Mouse (Mus musculus) layer of hippocampus, postnatal 36 days (tissue): ENCODE measurements around the gene Hipk2. TPM values are rescaled to one million over a fixed set of nuclear protein-coding genes. Genes with fewer than 3 reads are reported as not detected.

Source experiments
- DNase-seq, 2 experiments: peaks; one replicate each; pipeline ENCODE4 v3.0.0; 2022
- total RNA-seq, 2 experiments: library from RNA; stranded (reverse); gene quantifications; 2 replicates each; pipeline ENCODE4 v1.2.3; 2021

The Hipk2 gene
- total RNA-seq, 2 experiments from 2014 or later: 52.7 to 64.1 TPM

DNA sequence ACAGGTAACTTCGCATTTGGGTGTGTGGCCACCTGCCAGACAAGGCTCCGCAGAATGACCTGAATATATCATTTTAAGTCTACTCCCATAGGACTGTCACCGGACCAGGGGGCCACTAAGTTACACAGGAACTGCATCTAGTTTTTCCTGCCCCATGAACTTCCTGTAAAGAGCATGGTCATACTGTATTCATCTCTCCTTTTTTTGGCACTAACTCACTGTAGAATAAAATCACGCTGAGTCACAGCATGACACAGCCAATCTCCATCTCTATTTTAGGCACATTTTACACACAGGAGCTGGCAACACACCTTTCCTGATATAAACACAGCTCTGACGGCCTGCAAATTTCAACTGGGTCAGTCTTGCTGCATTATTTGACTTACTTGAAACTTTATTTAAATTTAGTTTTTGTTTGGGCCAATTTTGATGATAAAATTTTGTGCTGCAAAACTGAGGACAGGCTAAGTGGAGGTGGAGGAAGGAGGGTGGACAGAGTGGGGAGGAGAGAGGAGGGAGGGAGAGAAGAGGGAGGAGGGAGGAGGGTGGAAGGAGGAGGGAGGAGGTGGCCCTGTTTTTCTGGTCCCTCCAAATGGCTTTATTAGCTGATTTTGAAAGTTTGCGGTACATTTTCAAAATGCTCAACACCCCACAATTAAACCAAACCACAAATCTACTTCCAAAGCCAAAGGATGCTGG lies 88.0 kb downstream of the Hipk2 start:
- DNase-seq: no peak

DNA sequence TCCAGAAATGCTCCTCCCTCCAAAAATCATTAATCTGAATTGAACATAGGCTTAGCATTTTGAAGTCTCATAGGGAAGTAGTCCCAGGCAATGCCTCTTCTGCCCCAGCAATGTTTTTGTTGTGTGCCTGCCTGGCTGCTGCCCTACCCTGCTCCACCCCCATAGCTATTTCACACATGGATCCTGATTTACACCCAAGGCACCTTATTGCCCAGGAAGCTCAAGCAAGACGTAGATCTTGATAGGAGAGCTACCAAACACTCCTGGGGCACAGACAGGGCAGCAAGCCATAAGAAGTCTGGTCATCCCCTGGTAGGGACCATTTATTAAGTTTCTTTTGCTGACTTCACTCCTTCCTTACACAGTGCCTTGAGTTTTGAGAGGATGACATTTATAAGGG lies 88.8 kb downstream of the Hipk2 start:
- no peak for DNase-seq

DNA sequence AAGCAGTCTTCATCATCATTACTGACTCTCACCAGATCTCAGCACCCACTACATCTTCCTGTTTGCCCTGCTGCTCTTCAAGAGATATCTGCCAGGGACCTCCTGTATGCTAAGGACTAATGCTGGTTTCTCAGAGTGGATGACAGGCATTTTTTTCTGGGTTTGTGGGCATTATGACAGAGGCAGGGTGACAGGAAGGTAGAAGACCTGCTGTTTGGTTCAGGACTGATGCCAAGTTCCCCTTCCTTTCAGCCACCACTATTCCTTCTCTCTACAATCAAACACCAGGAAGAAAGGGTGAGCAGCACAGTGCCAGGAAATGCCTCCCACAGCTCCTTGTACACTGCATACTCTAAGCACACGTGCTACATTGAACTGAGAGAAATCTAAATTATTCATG lies 90.2 kb downstream of the Hipk2 start:
- DNase-seq: no peak

DNA sequence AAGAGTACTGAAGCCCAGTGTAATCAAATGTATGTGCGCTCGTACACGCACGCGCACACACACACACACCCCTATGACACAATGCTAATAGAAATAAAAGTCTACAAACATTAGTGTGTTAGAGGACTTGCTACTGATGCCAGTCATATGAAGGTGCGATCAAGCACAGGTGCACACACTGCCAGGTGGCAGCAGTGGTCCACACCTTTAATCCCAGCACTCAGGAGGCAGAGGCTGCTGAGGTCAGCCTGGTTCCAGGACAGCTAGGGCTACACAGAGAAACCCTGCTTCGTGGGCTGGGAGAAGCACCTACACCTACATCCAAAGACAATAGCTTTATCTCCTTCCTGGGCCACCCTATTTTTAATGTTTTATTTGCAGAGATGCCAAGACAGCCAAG lies 96.6 kb downstream of the Hipk2 start:
- DNase-seq: no peak

DNA sequence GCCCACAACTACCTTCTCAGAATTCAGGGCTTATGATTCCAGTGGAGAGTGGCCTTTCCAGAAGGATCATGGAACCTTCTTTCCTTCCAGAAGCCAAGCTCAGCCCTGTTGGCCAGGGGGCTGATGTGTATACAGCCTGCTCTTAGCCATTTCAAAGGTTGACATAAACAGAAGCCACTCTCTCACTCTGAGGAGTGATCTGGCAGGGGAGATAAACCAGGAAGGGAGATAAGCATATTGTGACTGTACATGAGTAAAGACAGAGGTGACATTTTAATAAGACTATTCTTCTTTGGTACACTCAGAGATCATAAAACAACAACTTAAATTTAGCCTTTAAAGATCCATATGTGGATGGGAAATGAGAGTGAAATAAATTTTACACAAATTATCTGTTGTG lies 97.1 kb downstream of the Hipk2 start:
- no peak for DNase-seq

DNA sequence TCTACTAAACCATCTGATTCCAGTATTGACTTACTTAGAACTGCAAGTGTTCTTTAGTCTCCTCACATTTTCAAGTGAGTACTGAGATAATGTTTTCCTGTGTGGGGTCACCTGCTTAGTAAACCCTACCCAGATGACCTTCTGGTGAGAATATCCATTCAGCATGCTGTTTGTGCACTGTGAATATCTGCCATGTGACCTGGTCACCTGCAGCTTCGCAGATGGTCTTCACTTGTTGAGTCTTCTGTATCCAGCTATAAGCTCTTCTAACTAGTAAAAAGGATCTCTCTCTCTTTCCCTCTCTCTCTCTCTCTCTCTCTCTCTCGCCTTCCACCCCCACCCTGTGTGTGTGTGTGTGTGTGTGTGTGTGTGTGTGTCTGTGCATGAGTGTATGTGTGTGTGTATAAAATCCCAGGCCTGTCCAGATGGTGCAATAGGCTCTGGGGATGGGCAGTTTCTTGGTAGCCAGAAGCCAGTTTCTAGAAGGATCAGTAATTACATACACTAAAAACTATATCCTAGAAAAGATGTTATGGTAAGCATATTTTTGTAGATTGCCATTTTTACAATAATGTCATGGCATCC lies 99.9 kb downstream of the Hipk2 start:
- no peak for DNase-seq

DNA sequence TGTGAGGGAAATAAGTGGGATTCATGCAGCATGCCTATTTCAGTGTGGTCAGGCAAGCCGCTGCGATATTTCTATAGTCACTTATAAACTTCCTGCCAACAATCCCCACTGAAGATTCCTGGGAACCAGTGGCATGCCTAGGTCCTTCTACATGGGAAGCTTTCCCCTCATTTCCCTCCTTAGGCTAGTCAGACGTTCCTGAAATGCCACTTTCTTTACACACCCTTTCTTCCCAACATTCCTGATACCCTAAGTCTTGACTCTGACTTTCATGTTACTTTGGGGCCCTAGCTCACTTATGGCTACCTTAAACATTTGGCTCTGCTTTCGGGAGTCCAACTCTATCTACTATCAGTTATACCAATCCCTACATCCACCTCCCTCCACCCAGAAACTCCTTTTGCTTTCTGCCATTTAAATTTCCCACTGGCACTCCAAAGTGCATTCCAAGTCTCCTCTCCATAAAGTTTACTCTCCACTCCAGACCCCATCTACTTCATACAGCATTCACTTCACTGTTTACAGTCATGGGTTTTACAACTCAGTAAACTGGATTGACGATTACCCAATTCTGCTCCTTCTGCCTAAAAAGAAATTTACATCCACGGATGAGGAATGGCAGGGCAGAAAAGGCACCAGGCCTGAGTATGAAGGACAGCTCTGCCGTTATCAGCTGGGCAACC lies 103.0 kb downstream of the Hipk2 start:
- no peak for DNase-seq

DNA sequence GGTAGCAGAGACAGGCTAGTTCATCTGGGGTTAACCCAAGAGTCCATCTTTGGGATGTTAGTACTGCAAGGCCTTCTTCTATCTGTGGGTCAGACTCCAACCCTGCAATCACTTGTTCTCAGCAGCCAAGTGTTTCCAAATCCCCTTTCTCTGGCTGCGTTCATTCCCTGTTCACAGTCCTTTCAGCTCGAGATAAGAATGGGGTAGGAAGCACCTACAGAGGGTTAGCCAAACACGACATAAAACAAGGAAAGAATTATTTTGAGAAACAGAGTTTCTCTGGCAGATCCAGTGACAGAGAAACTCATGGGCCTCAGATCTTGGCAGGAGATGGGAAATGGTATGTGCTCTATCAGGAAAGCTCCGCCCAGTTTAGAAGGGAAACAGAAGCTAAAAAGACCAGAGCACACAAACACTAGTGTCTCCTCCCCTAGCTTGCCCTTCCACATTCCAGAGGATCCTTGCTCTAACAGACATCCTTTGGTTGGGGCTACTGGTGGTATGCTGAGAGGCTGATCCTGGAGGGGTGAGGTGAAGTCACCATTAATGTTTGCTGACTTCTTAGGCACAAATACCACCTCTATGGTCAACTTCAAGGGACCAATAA lies 104.8 kb downstream of the Hipk2 start:
- DNase-seq: no peak

DNA sequence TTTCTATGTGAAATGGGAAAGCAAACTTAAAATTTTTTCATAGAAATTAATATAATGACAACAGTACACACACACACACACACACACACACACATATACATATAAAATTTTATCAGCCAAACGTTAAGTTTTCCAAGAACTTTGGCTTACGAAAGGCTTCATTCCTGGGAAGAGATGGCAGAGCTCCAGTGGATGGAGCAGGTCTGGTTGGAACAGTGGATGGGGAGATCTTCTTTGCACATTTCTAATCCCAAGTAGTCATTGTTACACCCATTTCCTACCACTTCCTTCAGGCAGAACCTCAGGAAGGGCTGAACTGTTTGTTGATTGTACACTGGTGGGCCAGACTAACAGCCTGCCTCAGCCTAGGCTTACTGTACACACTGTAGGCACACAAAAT lies 106.3 kb downstream of the Hipk2 start:
- no peak for DNase-seq

DNA sequence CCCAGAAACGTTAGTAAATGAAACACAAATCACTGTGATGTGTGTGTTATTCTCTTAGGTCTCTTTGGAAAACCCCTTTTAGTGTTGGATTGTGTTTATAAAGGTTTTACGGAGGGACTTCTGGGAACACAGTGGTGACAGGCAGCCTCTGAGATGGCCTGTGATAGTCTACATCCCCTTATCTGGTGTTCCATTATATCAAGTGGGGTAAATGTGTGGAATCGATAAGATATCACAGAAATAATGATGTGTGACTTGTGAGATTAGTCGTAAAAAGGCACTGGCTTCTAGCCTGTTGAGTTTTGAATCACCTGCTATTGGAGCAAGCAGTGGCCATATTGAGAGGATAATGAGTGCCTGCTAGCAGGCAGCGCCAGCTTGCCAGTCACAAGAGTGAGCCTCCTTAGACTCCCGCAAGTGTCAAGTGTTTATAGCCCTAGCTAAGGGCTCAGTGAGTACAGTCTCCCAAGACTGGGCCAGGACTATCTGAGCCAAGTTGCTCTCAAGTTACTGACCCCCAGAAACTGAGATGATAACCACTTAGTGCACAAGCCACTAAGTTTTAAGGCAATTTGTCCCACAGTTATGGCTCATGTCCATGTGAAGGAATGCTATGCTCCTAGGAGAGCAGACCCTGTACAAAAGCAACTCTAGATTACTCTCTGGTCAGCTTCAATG lies 113.2 kb downstream of the Hipk2 start:
- no peak for DNase-seq

DNA sequence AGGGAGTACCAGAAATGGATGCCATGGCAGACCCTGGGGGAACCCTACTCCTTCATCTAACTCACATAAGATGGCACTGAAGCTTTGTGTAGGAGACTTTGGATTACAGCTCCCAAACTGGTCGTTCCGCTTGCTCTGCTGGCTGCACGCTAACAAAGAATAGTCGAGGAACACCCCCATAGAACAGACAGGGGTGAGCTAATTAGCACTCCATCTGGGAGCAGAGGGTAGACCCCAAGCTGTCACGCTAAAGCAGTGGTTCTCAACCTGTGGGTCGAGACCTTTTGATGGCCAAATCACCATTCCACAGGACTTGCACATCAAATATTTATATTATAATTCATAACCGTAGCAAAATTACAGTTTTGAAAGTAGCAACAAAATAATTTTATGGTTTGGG lies 114.0 kb downstream of the Hipk2 start:
- DNase-seq: no peak

DNA sequence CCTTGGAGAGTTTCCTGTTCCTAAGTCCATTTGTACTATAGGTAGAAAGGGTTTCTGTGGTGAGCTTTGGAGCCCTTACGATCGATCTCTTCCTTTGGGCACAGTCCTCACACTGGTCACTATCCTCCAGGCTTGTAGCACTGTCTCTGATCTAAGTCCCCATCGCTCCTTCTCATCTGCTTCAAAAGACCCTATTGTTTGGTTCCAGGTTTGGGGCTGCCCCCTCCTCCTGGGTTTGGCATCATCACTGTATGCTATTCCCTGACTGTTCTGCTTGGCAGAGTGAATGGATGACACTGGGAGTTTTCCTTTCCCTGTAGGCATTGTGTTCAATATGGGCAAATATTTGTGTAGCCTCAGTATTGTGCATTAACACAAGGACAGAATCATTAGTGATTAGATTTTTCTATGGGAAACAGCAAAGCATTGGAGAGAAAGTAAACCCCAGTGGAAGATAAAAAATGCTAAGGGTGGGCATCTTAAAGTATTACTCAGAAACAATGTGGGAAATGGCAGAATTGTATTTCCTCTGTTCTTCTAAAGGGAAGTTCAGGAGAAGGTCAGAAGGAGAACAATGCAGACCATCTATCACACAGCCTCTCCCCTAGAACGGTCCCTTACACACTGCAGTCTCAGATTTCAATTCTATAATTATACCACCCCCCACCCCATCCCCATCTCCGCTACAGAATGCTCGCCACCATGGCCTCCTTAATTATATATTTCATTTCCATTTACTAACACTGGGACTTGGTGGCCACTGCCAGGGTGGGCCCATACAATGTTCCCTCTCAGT lies 114.9 kb downstream of the Hipk2 start:
- no peak for DNase-seq

DNA sequence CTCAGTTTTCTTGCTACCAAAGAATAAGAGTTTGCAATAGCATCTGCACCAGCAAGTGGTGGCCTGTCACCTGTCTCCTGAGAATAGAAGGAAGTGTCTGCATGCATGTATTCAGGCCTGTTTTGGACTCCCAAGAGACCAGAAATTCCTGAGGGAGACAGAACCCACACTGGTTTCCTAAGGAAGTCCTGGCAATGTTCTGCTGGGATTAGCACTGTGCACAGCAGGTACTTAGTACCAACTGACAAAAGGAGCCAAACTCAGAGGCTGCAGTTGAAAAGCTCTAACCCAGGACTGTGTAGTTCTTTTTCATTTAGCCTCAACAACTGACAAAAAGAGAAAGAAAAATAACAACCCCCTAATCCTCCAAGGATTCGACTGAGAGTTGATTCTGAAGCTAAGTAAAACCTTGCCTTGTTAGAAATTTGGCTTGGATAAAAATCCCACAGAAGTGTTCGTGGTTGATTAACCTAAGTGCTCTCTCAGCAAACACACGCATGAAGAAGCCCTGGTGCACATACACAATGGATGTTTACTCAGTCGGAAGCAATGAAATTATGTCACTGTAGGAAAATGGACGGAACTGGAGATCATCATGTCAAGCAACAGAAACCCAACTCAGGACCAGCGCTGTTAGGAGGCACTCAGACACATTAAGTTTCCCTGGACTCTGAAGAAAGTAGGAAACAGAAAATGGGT lies 115.9 kb downstream of the Hipk2 start:
- DNase-seq: no peak

DNA sequence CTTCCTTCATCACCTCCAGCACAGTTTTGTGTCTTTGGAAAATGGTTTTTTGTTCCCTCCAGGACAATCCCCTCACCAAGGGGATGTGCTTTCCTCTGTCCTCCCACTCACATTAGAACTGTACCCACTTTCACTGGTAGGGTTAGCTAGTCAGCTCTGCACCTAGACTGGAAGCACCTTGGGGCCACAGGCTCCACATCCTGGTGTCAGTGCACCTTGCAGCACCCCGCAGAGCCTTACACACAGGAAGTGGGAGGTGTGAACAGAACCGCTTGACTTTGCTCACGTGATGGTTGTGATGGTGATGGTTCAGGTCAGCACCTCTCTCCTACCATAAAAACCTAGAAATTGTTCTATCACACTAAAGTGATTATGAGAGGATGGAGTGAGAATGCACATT lies 116.8 kb downstream of the Hipk2 start:
- DNase-seq: no peak

DNA sequence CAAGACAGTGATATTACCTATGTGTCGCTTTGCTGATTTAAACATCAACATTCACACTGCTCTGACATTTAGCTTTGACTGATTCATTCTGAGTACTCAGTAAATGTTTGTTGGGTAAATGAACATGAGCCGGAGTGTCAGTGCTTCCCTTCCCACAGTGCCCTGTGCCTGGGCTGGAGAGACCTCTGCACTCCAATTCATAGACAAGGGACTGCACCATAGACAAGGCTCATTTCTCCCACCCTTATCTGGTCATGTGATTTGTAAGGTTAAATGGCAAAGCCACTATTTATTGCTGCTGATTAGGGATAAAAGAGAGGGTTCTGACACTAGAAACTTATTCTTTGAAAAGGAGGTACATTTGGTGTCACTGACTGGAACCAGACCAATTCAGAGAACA lies 118.4 kb downstream of the Hipk2 start:
- DNase-seq: no peak

DNA sequence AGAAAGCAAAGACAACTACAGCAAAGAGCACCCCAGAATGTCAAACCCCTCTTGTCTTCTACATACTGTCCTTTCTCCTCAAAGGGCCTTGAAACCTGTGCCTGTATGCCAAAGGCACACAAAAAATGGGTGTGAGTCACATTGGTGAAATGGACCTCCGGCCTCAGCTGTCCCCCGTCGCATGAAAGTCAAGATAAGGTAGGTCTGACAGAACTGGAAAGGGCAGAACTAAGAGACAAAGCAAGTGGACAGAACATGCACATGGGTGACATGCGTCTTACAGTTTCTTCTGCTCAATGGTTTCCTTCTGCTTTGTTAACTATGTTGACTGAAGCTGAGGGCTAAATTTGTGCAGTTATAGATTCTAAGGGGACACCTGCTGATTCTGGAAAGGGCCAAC lies 119.0 kb downstream of the Hipk2 start:
- DNase-seq: no peak

DNA sequence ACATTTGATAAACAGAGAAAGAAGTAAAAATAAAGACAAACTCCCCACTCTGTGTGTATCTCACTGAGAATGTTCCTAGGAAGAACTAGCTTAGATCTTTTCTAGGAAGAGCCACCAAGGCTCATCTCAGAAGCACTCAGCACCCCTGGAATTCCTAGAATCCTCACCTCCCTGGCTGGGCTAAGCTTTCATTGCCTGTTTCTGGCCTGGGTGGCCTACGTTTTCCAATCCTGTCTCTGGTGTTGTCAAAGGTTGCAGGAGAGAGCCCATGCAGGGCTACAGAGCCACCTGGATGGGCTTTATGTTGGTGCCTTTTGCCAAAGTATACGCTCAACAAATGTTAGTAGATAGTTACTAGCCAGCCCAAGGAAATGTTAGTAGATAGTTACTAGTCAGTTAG lies 120.0 kb downstream of the Hipk2 start:
- no peak for DNase-seq

DNA sequence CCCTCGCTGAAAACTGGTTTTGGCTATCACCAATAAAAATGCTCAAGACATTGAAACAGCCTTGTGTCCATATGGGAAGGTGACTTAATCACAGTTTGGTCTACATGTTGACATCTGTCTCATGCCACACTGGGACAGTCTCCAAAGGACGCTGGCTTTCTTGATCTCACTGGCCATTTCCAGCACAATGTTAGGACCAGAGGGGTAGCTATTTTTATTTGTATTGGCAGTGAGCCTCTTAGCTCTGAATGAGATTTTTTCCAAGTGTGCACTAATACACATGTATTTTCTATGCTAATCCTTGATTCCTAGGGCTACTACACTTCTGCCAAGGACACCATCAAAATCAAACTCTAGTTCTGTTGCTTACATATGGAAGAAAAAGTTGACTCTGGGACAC lies 120.8 kb downstream of the Hipk2 start:
- DNase-seq: no peak

DNA sequence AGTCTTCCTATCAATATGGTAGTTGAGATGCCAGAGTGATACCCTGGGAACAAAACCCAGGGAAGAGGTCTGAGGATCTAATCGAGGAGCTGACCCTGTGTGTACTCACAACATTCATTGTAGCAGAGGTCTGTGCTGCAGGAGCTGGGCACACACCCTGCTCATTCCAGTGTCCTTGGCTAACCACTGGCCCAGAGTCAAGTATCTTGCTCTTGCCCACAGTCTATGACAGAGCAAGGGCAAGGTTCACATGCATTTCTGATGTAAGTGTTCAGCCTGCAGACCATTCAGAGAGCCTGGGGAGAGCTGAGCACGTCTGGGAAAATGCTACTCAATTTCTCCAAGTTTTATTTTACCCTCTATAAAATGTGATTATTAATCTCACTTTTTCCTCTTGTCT lies 122.2 kb downstream of the Hipk2 start:
- DNase-seq: no peak

DNA sequence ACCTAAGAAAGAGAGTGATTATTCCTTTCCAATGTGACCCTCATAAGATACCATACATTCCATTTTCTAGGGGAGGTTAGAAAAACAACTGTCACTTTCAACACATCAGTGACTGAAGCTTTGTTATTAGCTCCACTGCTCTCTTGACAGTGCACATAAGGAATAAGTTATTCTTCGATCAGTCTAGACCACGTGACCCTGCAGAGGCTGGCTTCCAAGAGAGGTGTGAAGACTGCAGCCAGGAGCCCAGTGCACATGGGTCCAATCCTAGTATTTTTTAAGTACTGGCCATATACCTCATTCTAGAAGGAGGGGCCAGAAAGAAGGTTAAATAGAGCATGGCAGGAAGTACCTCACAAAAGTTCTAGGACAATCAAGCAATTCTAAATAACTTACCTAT lies 122.9 kb downstream of the Hipk2 start:
- no peak for DNase-seq

DNA sequence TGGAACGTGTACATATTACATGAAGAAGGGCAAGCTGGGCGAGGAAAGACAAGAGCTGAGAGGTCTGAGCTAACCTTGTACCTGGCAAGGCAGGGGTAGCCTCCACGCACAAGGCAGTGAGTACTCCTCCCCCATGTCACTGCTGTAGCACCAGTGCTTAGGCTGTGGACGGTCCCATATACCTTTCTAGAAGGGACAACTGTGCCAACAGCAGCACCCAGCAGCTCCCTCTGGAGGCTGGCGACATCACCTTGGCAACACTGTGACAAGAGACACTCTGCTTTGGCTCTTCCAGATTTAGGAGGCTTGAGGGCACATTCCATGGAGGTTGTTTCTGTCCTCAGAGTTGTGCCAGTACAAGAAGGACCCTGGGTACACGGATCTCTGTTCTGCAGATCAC lies 123.5 kb downstream of the Hipk2 start:
- DNase-seq: no peak

DNA sequence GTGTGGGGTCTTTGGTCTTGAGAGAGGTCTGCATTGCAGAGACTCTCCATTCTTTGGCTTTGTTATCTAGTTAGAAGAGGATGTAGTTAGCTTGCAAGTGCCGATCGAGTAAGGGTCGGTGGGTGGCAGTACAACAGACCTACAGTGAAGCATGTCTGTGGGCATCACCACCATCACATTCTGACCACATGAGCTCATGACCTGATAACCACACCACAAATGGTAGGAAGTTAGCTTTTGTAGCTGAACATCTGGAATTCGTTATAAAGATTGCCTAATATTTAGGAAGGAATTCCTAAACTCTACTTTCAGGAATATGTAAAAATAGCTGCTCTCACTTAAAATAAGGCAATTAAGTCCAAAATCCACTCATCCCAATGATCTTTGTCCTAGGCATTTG lies 127.9 kb downstream of the Hipk2 start:
- no peak for DNase-seq
